Mouse (Mus musculus) kidney, postnatal 10 days (tissue): ENCODE measurements around the gene Taf1b.
"Not testable (repeated sequence)": the region's sequence is repeated elsewhere in the genome, so short reads cannot be mapped to it uniquely, and the experiment has no call there.

ENCODE experiments used
- DNase-seq: peaks from one replicate; pipeline ENCODE4 v3.0.0; 2021; ENCODE audit warnings: mixed read lengths

Taf1b gene

DNA sequence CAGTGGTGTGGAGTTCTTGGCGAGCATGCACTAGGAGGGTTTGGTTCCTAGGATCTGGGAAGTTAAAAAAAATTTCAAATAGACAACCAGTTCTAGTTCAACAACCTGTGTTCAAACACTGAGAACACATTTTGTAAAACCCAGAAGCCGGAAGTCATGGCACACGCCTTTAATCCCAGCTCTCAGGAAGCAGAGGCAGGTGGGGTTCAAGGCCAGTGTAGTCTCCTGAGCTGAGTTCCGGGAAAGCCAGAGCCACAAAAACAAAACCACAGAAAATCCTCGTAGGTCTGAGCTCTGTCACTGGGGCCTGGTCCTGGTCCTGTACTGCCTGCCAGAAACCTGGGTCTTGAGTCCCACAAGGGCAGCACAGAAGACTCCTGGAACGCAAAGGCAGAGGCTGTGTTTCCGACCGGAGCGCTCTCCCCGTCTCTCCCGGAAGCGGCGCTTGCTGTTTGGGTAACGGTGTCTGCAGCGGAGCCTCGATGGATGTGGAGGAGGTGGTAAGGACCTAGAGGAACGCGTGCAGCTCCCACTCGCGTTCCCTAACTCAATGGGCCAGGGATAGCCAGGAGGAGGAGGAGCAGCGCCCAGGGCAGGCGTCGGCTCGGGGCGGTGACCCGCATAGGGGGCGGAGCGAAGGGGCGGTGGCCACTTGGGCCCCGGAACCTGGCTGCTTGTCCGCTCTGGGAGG, at the start of gene Taf1b:
Gene Taf1b (plus strand): TSS at position 210 of the 691 bp plus-strand sequence.
- DNase-seq: peak; percentile 86

DNA sequence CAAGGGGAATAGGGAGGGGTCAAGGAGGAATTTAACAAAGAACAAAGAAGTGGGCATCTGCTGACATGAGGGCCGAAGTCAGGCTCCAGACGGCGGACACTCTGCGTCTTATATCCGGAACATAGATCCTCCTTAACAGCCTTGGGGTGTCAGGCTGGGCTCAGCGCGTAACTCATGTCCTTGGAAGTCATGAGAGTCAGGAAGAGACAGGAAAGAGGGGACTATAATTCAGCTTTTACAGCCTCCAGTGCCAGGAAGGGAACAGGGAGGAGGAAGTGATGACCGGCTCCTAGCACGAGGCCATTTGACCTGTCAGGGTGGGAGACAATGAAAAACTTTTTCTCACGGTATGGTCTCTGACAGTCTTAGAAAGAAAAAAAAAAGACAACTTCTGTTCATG, 37.8 kb upstream of the Taf1b start:
- peak; percentile 16 for DNase-seq

DNA sequence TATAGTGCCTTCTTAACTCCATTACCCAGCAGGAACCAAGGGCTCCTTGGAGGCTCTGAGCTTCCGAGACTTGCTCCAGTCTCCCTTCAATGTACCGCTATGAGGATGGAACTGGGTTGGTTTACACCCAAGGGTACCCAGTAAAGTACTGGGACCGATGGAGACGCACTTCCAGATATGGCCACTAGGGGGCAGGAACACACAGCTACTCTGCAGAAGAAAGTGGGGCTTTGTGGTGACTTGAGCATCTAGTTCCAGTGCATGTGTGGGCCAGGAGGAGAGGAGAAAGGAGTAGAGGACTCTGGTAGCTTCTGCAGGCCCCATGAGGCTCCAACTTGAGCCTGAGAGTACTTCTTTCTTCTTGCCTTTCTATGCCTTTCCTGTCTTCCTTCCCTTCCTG, 36.0 kb upstream of the Taf1b start:
- DNase-seq: not testable (repeated sequence)

DNA sequence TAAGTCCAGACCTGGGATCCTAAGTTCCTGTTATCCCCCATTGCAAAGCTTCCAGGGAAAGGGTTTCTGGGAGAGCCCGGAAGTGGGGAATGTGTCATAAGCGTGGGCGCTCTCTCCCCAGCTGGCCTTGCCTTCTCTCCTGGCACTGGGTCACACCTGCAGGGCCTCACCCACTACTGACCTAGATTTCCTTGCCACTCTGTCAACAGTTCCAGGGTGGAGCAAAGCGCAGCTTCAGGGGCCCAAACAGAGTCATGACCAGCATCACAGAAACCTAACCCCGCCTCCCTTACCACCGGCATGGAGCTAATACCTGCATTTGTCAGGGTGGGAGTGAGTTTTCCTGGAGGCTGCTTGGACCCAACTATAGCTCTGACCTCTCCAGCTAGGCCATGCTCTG, 34.7 kb upstream of the Taf1b start:
- not testable (repeated sequence) for DNase-seq

DNA sequence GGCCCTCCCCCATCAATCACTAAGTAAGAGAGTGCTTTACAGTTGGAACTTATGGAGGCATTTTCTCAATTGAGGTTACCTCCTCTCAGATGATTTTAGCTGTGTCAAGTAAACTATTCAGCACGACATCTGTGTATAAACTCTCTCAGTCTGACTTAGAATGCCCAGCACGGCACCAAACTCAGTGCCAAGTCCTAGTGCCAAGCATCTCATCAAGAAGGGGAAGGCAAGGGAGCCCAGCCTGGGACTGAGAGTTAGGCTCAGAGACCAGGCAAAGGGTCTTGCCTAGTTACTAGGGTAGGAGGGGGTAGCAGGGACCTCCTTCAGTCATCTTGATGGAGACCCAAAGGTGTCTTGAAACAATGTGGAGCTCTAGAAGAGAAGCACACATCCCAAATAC, 29.2 kb upstream of the Taf1b start:
- DNase-seq: no peak

DNA sequence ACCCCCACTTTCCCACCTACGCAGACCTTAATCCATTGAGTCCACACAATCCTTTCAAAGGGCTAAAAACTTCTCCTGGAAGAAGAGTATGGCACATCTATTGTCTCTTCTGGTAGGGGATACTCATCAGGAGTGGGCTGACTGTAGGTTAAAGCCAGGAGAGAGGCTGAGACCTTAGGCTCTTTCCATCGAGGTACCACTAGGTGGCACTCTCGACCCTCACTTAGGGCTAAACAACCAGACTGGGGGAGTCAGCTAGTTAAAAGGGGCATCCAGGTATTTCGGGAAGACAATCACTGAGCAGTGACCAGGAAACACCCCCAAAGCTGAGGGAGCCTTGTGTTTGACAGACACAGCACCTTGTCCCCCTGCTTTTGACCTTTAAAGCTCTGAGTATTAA, 27.2 kb upstream of the Taf1b start:
- DNase-seq: peak; percentile 75

DNA sequence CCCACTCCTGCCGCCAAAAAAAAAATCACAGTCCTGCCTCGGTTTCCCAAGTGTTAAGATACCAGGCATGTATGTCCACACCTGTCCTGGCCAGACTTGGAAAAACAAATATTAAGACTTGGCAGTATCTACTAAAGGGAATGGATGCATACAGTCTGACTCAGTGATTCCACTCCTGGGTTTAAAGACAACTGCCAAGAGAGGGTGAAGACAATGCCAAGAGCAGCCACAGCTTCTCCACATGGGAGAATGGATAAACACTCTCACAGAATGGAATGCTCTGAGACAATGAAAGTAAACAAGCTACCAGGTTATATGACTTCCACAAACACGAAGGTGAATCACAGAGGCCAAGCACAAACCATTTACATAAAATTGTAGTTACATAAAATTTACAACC, 24.9 kb upstream of the Taf1b start:
- no peak for DNase-seq

DNA sequence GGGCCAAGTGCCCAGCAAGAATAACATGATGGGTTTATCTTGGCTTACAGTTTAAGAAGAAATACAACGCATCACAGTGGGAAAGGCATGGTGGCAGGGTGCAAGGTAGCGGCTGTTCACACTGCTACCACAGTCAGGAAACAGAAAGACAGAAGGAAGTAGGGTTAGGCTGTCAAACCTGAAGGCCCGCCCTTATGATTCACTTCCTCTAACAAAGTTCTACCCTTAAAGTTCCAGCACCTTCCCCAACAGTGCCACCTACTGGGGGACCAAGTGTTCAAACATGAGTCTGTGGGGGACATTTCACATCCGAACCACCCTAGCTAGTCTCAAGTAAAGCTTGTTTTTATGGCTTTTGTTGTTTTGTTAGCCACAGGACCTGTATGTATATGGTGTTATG, 13.2 kb upstream of the Taf1b start:
- no peak for DNase-seq

DNA sequence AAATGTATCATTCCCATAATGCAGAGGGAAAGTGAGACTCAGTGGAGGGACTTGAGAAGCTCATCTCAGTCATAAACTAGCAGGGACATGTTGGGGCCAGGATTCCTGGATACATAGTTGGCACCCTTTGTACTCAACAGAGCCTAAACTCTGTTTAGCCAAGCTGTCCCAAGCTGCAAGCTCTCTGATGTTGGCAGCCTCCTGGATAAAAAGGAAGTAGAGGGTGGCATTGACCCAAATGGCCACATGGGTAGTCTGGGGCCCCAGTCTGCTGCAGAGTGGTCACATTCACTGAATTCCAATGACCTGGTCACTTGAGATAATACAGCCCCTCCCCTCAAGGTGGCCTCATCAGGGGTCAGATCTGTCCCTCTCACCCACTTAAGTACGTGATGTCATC, 11.3 kb upstream of the Taf1b start:
- no peak for DNase-seq

DNA sequence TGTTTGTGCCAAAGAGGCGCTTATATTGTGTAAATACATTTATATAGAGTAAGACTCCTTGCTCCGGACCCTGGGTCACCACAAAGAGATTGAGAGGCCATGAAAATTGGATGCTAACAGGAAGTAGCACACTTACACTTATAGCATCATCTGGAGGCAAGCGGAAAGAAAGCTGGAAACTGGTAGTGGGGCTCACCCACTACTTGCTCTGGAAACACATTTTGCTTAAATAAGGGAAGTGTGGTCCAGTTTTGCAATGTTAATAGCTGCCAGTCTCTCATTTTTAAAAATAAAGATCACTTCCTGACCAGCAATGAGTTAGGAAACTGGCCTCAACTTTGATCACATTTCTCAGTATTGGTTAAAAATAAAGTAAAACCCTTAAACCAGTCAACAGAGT, 5.7 kb upstream of the Taf1b start:
- DNase-seq: not testable (repeated sequence)

DNA sequence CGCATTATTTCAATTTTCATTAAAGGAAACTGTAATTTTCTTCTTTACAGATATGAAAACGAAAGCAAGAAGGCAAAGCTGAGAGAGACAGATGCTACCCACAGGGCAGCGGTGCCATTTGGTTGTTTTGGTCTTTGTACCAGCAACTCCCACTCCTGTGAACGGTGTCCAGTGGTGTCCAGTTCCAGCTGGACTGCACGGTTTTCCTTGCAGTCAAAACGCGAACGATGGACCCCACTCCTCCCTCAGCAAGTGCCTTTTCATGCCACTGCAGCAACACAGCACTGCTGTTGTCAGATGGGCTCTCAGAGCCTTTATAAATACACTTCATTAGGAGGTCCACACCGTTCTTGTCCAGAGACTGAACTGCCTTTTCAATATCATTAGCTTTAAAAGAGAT, 5.1 kb upstream of the Taf1b start:
- peak; percentile 17 for DNase-seq

DNA sequence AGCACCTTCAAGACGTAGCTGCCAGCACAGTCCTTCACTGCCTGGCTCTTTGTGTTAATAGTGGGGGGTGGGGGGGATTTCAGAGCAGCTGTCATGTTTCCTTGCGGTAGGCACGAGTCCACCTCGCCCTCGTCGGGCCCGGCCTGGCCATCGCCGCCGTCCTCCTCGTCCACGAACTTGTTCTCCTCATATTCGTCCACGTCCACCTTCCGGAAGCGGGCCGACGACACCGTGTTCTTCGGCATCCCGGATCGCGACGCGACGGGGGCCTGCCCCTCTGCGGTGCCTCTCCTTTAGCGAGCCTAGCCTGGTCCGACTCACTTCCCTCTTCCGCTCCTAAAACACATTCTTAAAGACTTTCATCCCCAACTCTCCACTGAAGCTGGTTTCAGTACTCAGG, 4.7 kb upstream of the Taf1b start:
- DNase-seq: peak; percentile 13

DNA sequence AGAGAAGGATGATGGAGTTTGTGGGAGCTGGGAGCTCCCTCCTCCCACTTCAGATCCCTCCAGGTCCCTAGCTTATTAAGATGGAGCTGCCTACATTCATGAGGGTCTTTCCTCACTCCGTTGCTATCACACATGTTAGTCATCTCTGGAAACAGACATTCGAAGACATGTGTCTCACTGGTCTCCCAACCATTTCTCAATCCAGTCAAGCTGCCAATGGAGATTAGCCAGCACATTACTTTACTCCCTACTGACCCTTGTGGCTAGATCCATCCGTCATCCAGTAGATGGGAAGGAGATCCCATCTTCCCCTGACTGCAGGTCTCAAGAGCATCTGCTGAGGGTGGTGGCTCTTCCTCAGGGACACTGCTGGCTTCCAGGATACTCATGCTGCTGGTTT, 3.4 kb upstream of the Taf1b start:
- not testable (repeated sequence) for DNase-seq

DNA sequence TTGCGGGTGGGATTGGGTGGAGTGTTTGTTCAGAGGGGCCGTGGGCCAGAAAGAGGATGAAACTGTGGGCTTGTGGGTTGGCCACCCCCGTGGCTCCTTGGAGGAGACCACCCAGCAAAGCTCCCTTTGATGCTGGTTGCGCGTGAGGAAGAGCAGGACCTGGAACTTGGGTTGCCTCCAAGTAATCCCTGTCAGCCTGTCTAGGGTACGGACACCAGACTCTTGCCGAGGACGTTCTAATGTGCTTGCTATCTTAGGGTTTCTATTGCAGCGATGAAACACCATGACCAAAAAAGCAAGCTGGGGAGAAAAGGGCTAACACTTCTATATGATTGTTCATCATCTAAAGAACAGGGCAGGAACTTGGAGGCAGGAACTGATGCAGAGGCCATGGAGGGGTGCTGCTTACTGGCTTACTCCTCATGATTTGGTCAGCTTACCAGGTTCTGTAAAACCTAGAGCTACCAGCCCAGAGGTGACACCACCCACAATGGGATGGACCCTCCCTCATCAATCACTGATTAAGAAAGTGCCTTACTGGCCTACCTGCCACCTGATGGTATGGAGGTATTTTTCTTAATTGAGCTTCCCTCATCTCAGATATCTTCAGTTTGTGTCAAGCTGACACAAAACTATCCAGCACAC, 804 bp downstream of the Taf1b start:
- not testable (repeated sequence) for DNase-seq

DNA sequence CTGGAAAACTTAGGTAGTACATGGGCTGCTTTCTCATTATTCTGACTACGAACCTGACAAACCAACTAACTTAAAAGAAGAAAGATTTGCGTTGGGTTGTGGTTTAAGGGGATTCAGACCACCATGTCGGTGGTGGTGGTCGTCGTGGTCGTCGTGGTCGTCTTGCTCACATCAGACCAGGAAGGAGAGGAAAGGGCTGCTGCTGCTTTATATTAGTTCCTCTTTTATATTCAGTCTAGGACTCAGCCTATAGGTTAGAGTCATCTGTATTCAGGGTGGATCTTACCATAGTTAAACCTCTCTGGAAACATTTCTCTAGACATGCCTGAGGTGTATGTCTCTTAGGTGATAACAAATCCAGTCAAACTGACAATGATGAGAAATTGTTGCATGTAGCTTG, 19.0 kb downstream of the Taf1b start:
- no peak for DNase-seq

DNA sequence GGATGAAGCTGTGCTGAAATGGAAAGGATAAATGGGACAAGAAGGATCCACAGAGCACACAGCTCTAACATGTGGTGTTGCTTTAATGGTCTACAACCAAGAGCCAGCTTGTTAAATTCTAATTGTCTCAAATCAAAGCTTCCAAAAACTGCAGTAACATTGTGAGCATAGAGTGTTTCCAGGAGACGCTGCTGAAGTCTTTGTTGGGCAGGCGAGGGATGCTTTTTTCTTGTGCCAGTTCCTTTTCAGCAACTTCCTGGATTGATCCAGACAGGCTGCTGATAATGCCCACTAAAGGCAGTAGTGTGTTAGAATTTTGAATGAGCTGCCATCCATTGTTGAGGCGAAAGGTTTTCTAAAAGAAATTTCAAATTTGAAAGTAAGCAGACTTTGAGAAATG, 22.9 kb downstream of the Taf1b start:
- DNase-seq: no peak

DNA sequence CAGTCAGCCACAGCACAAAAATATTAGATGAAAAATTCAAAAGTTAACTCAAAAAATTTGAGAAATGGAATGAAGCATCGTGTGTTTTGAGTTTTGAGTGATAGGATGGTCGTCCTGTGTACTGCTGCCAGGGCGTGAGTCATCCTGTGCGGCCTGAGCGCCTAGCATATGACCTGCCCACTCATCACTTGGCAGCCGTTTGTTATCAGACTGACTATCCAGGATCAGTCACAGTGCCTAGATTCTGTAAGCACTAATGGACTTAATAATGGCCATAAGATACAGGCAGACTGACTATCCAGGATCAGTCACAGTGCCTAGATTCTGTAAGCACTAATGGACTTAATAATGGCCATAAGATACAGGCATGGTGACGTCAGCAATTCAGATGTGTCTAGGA, 26.9 kb downstream of the Taf1b start:
- DNase-seq: not testable (repeated sequence)

DNA sequence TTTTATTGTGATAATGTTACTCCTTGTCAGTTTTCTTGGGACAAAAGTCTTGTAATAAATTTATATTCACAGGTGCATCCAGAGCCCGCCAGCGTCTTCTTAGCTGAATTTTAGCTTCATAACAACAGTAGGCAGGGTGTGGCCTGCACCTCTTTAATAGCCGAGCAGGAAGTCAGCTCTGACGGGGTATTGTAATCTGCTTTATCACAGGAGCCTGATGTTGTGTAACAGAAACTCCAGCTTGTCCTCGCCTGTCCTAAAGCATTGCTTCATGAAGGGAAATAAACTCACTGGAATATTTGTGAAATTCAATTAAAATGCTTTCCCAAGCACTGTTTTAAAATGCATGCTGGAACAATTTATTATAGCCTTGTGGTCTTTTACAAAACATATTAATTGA, 38.2 kb downstream of the Taf1b start:
- no peak for DNase-seq

DNA sequence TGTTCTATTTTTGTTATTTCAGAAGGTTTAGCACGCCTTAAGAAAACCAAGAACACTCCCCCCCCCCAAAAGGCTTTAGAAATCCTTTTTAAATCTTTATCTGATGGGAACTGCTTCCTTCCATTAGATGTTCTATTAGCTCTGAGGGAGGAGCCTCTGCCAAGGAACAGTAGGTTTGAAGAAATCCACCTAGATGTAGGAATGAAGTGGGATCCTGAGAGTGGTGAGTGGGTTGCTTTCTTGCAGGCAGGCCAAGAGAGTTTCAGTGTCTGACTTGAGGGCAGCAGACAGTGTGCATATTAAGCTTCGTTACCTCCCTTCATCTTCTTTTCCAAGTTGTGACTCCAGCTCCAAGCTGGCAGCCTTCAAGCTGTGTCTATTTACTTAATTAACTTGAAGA, 39.0 kb downstream of the Taf1b start:
- DNase-seq: no peak

DNA sequence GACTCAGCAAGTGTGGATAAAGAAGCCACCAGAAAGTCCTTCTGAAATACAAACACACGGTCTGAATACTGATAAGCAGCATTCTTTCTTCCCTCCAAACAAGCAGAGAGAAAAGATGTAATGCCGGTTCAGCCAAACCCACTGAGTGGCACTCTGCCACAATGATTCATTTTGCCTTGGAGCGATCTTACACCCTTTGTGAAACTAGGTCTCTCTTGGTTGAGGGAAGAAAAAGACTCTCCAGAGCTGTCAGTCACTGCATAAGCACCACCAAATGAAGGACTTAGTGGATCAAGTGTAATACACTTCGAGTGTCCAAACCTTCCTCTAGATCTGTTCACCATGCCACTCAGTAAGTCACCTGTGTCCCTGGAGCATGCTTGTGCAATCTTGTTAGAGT, 39.8 kb downstream of the Taf1b start:
- no peak for DNase-seq

DNA sequence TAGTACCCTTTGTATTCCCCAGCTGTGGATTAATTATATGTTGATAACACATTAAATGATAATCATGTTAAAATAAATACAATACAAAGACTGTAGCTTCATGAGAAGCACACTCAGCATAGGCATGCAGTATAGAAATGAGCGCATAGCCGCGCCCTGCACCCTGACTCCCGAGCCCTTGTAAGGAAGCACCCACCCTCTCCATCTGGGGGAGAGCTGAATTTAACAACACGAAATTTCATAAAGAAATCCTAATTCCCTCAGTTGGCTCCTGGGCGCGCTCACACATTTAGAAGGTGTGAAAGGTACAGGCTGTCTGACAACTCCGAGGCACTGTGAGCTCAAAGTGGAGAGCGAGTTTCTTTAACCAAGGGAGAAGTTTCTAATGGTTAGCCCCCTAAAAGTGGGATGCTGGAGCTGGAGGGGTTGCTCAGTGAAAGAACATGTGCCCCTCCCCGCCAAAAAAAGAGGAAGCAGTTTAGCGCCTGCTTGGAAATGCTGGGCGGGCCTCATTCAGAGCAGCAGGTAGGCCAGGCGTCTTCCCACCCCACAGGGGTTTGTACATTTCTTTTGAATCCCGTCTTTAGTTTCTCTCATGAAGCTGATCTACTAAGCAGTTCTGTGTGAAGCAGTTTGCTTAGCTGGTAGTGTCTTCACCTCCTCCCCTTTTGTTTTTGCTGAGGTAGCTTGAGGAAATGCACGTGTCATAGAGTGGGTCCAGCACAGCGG, 43.4 kb downstream of the Taf1b start:
- DNase-seq: no peak

DNA sequence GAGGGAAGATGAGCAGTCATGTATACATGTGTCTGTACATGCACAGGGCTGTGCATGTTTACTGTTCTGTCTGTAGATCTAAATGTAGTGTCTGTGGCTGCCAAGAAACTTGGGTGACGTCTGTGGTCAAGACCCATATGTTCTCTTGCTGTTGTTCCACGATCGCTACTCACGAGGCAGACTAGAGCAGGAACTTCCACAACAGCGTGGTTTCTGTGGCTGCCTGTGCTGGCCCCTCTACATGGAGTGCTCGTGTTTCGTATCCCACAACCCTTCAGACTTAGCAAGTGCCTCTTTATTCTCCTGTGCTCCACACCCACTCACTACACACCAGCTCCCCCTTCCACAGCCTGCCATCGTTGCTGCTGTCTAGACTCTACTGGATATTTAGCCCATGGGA, 49.5 kb downstream of the Taf1b start:
- DNase-seq: no peak

DNA sequence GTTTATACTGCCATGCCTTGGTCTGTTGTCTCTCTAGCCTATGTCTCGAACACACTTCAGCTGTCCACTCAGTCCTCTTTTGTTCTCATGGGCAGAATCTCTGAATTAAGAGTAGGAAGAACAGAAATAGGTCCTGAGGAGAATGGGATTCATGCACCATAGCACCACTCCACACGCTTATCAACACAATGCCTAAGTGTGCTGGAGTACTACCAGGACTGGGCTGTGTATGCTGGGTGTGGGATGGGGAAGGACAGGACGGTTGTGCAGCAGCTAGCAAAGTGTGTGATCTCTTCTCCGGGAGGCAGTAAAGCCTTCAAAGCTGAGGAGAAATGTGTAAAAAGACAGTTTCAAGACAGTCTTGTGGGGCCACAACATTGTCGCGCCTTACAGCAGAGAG, 50.7 kb downstream of the Taf1b start:
- DNase-seq: no peak

DNA sequence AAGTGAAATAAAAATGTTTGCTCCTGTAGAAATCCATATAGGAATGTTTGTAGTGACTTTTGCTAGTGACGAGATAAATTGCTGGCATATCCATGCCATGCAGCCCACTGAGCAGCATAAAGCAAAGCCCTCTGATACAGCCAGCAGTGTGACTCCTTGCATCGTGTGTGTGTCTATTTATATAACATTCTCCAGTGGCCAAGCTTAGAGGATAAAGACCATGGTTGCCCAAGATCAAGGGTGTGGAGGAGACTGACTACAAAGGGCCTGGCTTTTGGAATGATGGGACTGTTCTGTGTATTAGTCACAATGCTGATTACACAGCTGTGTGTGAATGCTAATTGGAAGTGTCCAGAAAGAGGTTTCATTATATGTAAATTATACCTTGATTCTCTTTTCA, 54.4 kb downstream of the Taf1b start:
- DNase-seq: no peak
